Mouse (Mus musculus) pancreas, adult 10 weeks (tissue): ENCODE results near the gene Vmn2r30. TPM values are rescaled to one million over a fixed set of nuclear protein-coding genes. Genes with fewer than 3 reads are reported as not detected.

Source experiments
- polyA plus RNA-seq: library from polyadenylated mRNA; stranded (reverse); fragments of 350-450 nt; fragmentation: Illumina TruSeq; extraction: RNeasy Lipid Tissue Mini Kit (QIAGEN cat#74804); gene quantifications from one replicate; pipeline ENCODE4 v1.2.3, GENCODE M21; 2015; ENCODE audit warnings: low read depth, low replicate concordance; ENCODE audit not compliant: insufficient read depth

The Vmn2r30 gene
- polyA plus RNA-seq, result not detected

GRCm38 (mm10) chr7:7337509-7337908 lies at the start of gene Vmn2r30:
TSS of gene Vmn2r30 (minus strand) at chr7:7337609.

DNA sequence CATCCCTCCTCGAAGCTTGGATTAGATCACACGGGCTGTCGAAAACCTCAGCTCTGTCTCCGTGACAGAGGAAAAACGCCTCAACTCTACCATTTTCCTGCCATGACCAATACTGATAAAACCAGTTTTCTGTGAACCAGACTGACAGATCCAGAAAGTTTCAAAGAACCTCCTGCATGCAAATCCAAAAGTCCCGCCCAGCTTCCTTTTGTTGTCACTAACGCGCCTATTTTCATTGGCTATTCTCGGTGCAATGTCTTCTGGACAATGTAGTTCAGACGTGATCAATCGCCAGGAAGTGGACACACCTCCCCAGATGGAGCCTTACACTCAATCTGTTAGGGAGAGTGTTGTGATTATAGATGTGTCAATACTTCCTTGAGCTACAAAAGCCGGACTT lies 37.0 kb upstream of the Vmn2r30 start, which contains the start of gene Gm45783:
Gene Gm45783, minus strand, starts transcription at position 143 of the 400 bp plus-strand sequence.

GRCm38 (mm10) chr7:7277966-7278567 lies 59.3 kb downstream of the Vmn2r30 start, which contains the start of gene Gm45844:
TSS of gene Gm45844 (minus strand) at chr7:7278289.

Other genes starting within 250 kb of the Vmn2r30 start
- 6.3 TPM for gene Zfp954, start 216.1 kb downstream of the Vmn2r30 start, polyA plus RNA-seq
- 0.33 TPM for gene Zfp773, start 200.9 kb downstream of the Vmn2r30 start, polyA plus RNA-seq
- 0.78 TPM for gene Zfp418, start 166.3 kb downstream of the Vmn2r30 start, polyA plus RNA-seq
- 3.2 TPM for gene Zfp772, start 127.6 kb downstream of the Vmn2r30 start, polyA plus RNA-seq
- not detected for gene Vmn2r29, start 90.3 kb downstream of the Vmn2r30 start, polyA plus RNA-seq
- 1.2 TPM for gene Gm45844, start 59.3 kb downstream of the Vmn2r30 start, polyA plus RNA-seq
- gene Clcn4, start 36.8 kb downstream of the Vmn2r30 start, polyA plus RNA-seq, result 11.3 TPM
- not detected for gene Gm45783, start 37.0 kb upstream of the Vmn2r30 start, polyA plus RNA-seq
- not detected for gene Vmn2r31, start 62.1 kb upstream of the Vmn2r30 start, polyA plus RNA-seq
- gene Vmn2r32, start 142.4 kb upstream of the Vmn2r30 start, polyA plus RNA-seq, result not detected
- gene Vmn2r33, start 229.2 kb upstream of the Vmn2r30 start, polyA plus RNA-seq, result not detected